Mouse (Mus musculus) limb, embryonic 13.5 days (tissue): ENCODE data around the gene Gm28043. TPM values are rescaled to one million over a fixed set of nuclear protein-coding genes. Genes with fewer than 3 reads are reported as not detected.

Experiments
- ATAC-seq: fragments of 200-750 bp; cut with Nextera tagmentation; 2 replicates; pipeline ENCODE4 v1.8.0; 2017; ENCODE audit warnings: low read depth, moderate number of reproducible peaks, moderate TSS enrichment; ENCODE audit not compliant: low FRiP score
- H3K27ac ChIP-seq: fragments of 300-500 bp; sonication (generic); 2 replicates; pipeline ENCODE4 v1.5.1; 2015; ENCODE audit warnings: inconsistent platforms, mild to moderate bottlenecking, moderate library complexity
- H3K27me3 ChIP-seq: fragments of 300-500 bp; sonication (generic); 2 replicates; pipeline ENCODE4 v1.6.1; 2015; ENCODE audit warnings: mild to moderate bottlenecking, inconsistent platforms
- H3K36me3 ChIP-seq: fragments of 300-500 bp; sonication (generic); 2 replicates; pipeline ENCODE4 v1.6.1; 2015; ENCODE audit warnings: inconsistent platforms, mild to moderate bottlenecking, moderate library complexity
- H3K4me1 ChIP-seq: fragments of 300-500 bp; sonication (generic); 2 replicates; pipeline ENCODE4 v1.6.1; 2015; ENCODE audit warnings: inconsistent platforms
- H3K4me2 ChIP-seq: fragments of 300-500 bp; sonication (generic); replicated peaks from 2 replicates; pipeline ENCODE4 v1.6.1; 2015; ENCODE audit warnings: inconsistent platforms, mild to moderate bottlenecking, moderate library complexity
- H3K4me3 ChIP-seq: fragments of 300-500 bp; sonication (generic); 2 replicates; pipeline ENCODE4 v1.5.1; 2015; ENCODE audit warnings: moderate library complexity, mild to moderate bottlenecking, inconsistent platforms
- H3K9ac ChIP-seq: fragments of 300-500 bp; sonication (generic); 2 replicates; pipeline ENCODE4 v1.6.1; 2015; ENCODE audit warnings: mild to moderate bottlenecking, inconsistent platforms
- H3K9me3 ChIP-seq: fragments of 300-500 bp; sonication (generic); 2 replicates; pipeline ENCODE4 v1.6.1; 2016; ENCODE audit warnings: inconsistent platforms
- WGBS: fragments of 180-500 bp; shearing (Covaris S2); methylation state at CpG from one replicate; pipeline ENCODE4 v1.1.7; 2015; 5-methylcytosine and 5-hydroxymethylcytosine counted together
- polyA plus RNA-seq: library from polyadenylated mRNA; unstranded; fragments of >200 nt; fragmentation: Nextera tagmentation; extraction: Ambion mirVana; gene quantifications from 2 replicates; pipeline ENCODE4 v1.2.1, GENCODE M21; 2015

Gene Gm28043
- polyA plus RNA-seq, 1 experiment from 2014 or later, result 3.1 TPM

DNA sequence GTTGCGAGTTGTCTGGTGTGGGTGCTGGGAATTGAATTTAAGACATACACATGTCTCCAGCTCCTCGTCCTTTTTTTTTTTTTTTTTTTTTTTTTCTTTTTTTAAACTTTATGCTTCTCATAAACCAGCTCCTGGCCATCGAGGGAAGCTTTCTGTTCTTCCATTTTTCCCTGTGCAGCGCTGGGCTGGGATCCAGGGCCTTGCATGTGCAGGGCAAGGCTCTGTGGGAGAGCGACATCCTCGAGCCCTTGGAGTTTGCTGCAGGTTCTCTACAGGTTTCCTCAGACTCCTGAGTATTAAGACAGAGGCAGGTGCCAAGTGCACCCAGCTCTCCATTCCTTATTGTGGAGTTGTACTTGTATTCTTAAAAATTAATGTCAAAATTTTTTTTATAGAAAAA is 47.5 kb downstream of the Gm28043 start:
- H3K4me2 ChIP-seq, result no peak overlapping the region
- H3K4me1 ChIP-seq, result peaks cover 10% of the 10 kb centered on the region
- no peak overlapping the region for H3K27ac ChIP-seq
- WGBS, result 88% methylated on average over 6 of the region's 6 CpGs
- H3K4me3 ChIP-seq, result no peak overlapping the region
- H3K9ac ChIP-seq, result no peak overlapping the region
- no peaks in the 10 kb centered on the region for H3K9me3 ChIP-seq
- peaks cover 37% of the 10 kb centered on the region for H3K36me3 ChIP-seq
- no peak for ATAC-seq
- H3K27me3 ChIP-seq, result no peaks in the 10 kb centered on the region

GRCm38 (mm10) chr17:29668051-29668986 is 53.6 kb downstream of the Gm28043 start:
- H3K4me2 ChIP-seq, result no peak overlapping the region
- H3K4me3 ChIP-seq, result no peak overlapping the region
- peaks cover 79% of the 10 kb centered on the region for H3K36me3 ChIP-seq
- no peak for ATAC-seq
- no peak overlapping the region for H3K9ac ChIP-seq
- H3K4me1 ChIP-seq, result no peaks in the 10 kb centered on the region
- 77% methylated on average over 10 of the region's 10 CpGs for WGBS
- H3K27ac ChIP-seq, result no peak overlapping the region
- H3K9me3 ChIP-seq, result no peaks in the 10 kb centered on the region
- H3K27me3 ChIP-seq, result no peaks in the 10 kb centered on the region

DNA sequence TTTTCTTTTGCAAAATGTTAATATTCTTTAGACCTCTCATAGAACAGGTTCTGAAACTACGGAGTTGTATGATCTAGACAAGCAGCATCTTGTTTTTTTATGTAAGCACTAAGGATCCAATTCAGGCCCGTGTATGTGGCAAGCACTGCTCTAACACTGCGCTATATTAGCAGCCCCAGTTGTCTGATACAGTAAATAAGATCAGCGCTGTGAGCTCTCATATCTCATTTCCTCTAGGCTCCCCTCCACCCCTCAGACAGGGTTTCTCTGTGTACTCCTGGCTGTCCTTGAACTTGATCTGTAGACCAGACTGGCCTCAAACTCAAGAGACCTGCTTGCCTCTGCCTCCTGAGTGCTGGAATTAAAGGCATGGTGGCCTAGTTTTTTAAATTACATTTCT is 54.4 kb downstream of the Gm28043 start:
- no peak for ATAC-seq
- Histone ChIP-seq H3K4me2 (no peak overlapping the region), H3K4me3 (no peak overlapping the region), H3K4me1 (no peaks in the 10 kb centered on the region), H3K27ac (no peak overlapping the region), H3K9ac (no peak overlapping the region), H3K27me3 (no peaks in the 10 kb centered on the region), H3K9me3 (no peaks in the 10 kb centered on the region), H3K36me3 (peaks cover 80% of the 10 kb centered on the region)
- 96% methylated on average over 4 of the region's 4 CpGs for WGBS

DNA sequence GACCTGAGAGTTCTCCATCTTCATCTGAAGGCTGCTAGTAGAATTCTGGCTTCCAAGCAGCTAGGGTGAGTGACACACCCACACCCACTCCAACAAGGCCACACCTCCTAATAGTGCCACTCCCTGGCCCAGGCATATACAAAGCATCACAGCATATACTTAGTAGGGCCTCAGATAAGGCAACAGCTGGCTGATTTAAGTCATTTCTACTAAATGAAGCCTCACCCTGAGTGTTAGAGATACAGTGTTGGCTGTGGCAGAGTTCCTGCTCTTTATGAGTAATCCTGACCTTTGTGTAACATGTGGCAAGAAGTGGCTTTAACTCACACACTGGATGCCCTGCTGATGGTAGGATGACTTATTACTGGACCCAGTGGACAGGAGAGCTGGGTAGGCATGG is 55.3 kb downstream of the Gm28043 start:
- no peak overlapping the region for H3K4me2 ChIP-seq
- H3K9ac ChIP-seq, result no peak overlapping the region
- H3K4me1 ChIP-seq, result no peaks in the 10 kb centered on the region
- H3K27ac ChIP-seq, result no peak overlapping the region
- H3K4me3 ChIP-seq, result no peak overlapping the region
- H3K36me3 ChIP-seq, result peaks cover 81% of the 10 kb centered on the region
- H3K9me3 ChIP-seq, result no peaks in the 10 kb centered on the region
- no peaks in the 10 kb centered on the region for H3K27me3 ChIP-seq
- no peak for ATAC-seq

DNA sequence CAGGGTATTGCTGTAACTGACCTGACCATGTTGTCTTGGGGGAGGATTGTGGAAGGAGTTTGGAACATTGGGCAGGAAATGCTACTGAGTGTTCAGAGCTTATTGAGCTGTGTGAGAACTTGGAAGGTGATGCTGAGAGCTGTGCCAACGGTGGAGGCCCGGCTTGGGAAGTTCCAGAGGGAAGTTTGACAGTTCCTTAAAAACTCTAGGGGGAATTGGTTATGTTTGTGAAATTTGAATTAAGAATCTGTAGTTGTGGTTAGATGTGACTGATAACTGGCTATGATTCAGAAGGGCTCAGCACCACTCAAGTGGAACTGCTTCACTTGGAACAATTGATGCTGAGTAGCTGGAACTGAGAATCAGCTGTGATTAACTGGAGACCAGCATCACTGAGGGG is 56.3 kb downstream of the Gm28043 start:
- Histone ChIP-seq H3K9me3 (no peaks in the 10 kb centered on the region), H3K27ac (no peak overlapping the region), H3K36me3 (peaks cover 82% of the 10 kb centered on the region), H3K4me3 (no peak overlapping the region), H3K27me3 (no peaks in the 10 kb centered on the region), H3K4me1 (no peaks in the 10 kb centered on the region), H3K9ac (no peak overlapping the region), H3K4me2 (no peak overlapping the region)
- ATAC-seq, result no peak
- 94% methylated on average over 2 of the region's 2 CpGs for WGBS

- H3K4me2 ChIP-seq, result no peak overlapping the region
- ATAC-seq, result no peak
- H3K9ac ChIP-seq, result no peak overlapping the region
- no peaks in the 10 kb centered on the region for H3K4me1 ChIP-seq
- H3K9me3 ChIP-seq, result no peaks in the 10 kb centered on the region
- peaks cover 90% of the 10 kb centered on the region for H3K36me3 ChIP-seq
- whole genome bisulfite sequencing, result 96% methylated on average over 4 of the region's 4 CpGs
- no peak overlapping the region for H3K27ac ChIP-seq
- H3K4me3 ChIP-seq, result no peak overlapping the region
- H3K27me3 ChIP-seq, result no peaks in the 10 kb centered on the region
Measured at GRCm38 (mm10) chr17:29673325-29673724, 58.6 kb downstream of the Gm28043 start.

DNA sequence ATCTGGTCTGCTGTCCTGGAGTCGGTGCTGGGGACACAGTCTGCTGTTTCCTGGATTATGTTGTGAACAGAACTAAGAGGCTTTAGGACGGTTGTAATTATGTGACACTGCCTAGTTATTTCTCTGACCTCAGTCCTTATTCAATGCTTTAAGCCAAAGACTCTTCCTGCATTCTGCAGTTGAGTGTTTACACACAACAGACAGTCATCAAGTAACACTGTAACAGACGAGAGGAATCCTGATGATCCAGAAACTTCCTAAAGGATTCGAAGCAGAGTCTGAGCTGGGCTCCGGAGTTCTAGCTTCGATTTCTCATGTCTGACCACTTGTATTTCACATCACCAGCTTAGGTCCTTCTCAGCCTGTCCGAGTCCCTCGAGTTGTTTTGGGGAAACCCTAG is 63.9 kb downstream of the Gm28043 start:
- no peak overlapping the region for H3K4me2 ChIP-seq
- H3K9ac ChIP-seq, result no peak overlapping the region
- no peaks in the 10 kb centered on the region for H3K27me3 ChIP-seq
- no peak for ATAC-seq
- no peak overlapping the region for H3K27ac ChIP-seq
- no peaks in the 10 kb centered on the region for H3K4me1 ChIP-seq
- 91% methylated on average over 8 of the region's 8 CpGs for WGBS
- H3K36me3 ChIP-seq, result peaks cover 98% of the 10 kb centered on the region
- no peak overlapping the region for H3K4me3 ChIP-seq
- no peaks in the 10 kb centered on the region for H3K9me3 ChIP-seq

GRCm38 (mm10) chr17:29679038-29679767 is 64.5 kb downstream of the Gm28043 start:
- Histone ChIP-seq H3K36me3 (peaks cover 98% of the 10 kb centered on the region), H3K9ac (no peak overlapping the region), H3K4me3 (no peak overlapping the region), H3K27ac (no peak overlapping the region), H3K9me3 (no peaks in the 10 kb centered on the region), H3K4me2 (no peak overlapping the region), H3K27me3 (no peaks in the 10 kb centered on the region), H3K4me1 (no peaks in the 10 kb centered on the region)
- no peak for ATAC-seq
- 90% methylated on average over 6 of the region's 6 CpGs for WGBS

DNA sequence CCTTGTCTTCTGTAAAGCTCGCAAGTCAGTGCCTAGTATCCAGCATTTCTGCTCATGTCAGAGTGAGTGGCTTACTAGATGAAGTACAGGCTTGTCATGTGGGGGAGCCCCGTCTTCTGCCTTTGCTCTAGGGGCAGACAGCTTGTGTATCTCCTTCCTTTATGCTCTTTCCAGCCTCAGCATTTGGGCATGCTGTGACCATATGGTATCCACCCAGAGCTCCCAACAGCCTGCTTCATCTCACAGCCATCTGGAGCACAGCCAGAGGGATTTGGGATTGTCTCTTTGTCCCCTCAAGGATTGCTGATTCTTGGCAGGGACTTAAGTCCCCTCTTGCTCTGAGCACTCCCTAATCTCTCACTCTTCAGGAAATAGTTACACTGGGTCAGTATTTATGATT is 65.5 kb downstream of the Gm28043 start:
- no peak overlapping the region for H3K27ac ChIP-seq
- no peaks in the 10 kb centered on the region for H3K9me3 ChIP-seq
- H3K9ac ChIP-seq, result no peak overlapping the region
- H3K4me2 ChIP-seq, result no peak overlapping the region
- no peak for ATAC-seq
- no peak overlapping the region for H3K4me3 ChIP-seq
- H3K36me3 ChIP-seq, result peaks cover 98% of the 10 kb centered on the region
- WGBS, result 84% methylated on average over 2 of the region's 2 CpGs
- H3K27me3 ChIP-seq, result no peaks in the 10 kb centered on the region
- H3K4me1 ChIP-seq, result no peaks in the 10 kb centered on the region

DNA sequence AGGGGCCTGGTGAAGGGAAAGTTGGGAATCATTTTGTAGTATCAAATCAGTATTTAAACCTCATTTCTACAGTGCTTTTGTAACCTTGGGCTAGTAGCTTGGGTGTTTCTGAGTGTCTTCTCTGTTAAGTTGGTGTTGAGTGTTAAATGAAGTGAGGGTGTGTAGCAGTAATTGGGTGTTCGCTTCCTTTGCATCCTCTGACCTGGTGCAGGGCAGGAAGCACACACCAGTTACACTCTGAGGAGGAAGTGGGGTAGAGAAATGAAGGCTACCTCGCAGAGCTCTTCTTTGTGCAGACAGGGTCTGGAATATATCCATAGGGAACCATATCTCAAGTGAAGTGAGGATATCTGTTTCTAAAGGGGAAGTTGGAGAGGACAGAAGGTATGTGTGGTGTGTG is 66.2 kb downstream of the Gm28043 start:
- Histone ChIP-seq H3K9ac (no peak overlapping the region), H3K27me3 (no peaks in the 10 kb centered on the region), H3K4me1 (no peaks in the 10 kb centered on the region), H3K27ac (no peak overlapping the region), H3K4me3 (no peak overlapping the region), H3K4me2 (no peak overlapping the region), H3K9me3 (no peaks in the 10 kb centered on the region), H3K36me3 (peaks cover 98% of the 10 kb centered on the region)
- no peak for ATAC-seq
- 87% methylated on average over 2 of the region's 2 CpGs for WGBS

GRCm38 (mm10) chr17:29681669-29682068 is 67.0 kb downstream of the Gm28043 start:
- Histone ChIP-seq H3K4me1 (no peaks in the 10 kb centered on the region), H3K9me3 (no peaks in the 10 kb centered on the region), H3K4me2 (no peak overlapping the region), H3K36me3 (peaks cover 98% of the 10 kb centered on the region), H3K27me3 (no peaks in the 10 kb centered on the region), H3K4me3 (no peak overlapping the region), H3K27ac (no peak overlapping the region), H3K9ac (no peak overlapping the region)
- 95% methylated on average over 9 of the region's 9 CpGs for WGBS
- ATAC-seq, result no peak

DNA sequence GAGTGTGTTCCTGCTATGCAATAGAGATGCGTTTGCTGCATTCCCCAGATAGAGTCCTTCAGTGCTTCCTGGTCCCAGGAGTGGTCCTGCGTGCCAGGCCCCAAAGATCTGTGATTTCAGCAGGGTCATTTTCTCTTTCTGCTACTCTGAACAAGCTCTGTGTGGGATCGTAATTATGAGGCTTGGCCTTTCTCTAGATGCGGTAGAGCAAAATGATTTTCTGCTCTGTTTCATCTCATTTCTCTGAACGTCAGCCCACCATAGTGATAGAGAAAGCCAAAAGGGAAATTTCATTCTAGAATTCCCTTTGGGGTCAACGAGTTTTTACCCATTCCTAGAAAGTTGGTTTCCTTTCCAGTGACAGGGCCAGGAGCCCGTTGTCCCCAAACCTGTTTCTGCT is 67.6 kb downstream of the Gm28043 start:
- 87% methylated on average over 7 of the region's 7 CpGs for WGBS
- Histone ChIP-seq H3K9me3 (no peaks in the 10 kb centered on the region), H3K36me3 (peaks cover 98% of the 10 kb centered on the region), H3K27ac (no peak overlapping the region), H3K9ac (no peak overlapping the region), H3K4me1 (no peaks in the 10 kb centered on the region), H3K27me3 (no peaks in the 10 kb centered on the region), H3K4me2 (no peak overlapping the region), H3K4me3 (no peak overlapping the region)
- ATAC-seq, result no peak
